Mouse (Mus musculus) T-cell, adult 66 days (primary cell): Measurements from ENCODE around the gene Popdc3. TPM values are rescaled to one million over a fixed set of nuclear protein-coding genes. Genes with fewer than 3 reads are reported as not detected.

Experiments
- total RNA-seq, 2 experiments: library from RNA; stranded (reverse); gene quantifications; 3 replicates in 1 of 2; 4 replicates in 1 of 2; pipeline ENCODE4 v1.2.4; 2023

The Popdc3 gene
- total RNA-seq: not detected

DNA sequence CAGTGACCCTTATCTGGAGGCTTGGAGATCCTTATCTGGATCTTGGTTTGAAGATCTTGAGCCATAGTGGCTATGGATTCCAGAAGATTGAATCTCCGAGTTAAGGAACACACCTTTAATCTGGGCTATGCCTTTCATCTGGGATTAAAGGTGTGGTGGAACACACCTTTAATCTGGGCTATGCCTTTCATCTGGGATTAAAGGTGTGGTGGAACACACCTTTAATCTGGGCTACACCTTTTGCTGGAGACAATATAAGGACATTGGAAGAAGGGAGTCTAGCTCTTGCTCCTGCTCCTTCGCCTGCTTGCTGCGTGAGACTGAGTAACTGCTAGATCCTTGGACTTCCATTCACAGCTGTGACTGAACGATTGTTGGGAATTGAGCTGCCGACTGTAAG lies at the start of gene Popdc3:
Popdc3 (plus strand) TSS at position 301 of the 400 bp plus-strand sequence.

GRCm38 (mm10) chr10:45335434-45336422 lies 157.8 kb downstream of the Popdc3 start, which contains the start of gene Bves:
TSS of gene Bves (plus strand) at chr10:45335772.

Other genes starting within 250 kb of the Popdc3 start
- 10 to 100 TPM; 11.7 to 12.8 TPM for gene Prep, start 110.9 kb upstream of the Popdc3 start, total RNA-seq
- not detected for gene Bves, start 157.7 kb downstream of the Popdc3 start, total RNA-seq